Mouse (Mus musculus) embryonic stem cell, embryonic (primary cell): Measurements from ENCODE around the gene Acbd6.

Experiments
- CTCF ChIA-PET, 4 experiments: fragments of 300-600 bp in 2 of 4; fragments of 350-600 bp in 2 of 4; sonication (Branson Sonifier 250); formaldehyde crosslinking; loops; one replicate each; lab custom pipeline; 2022; ENCODE audit warnings: inconsistent platforms in 2 of 4; lab: Charles Lee
- POLR2A ChIA-PET, 4 experiments: fragments of 300-600 bp in 2 of 4; fragments of 350-600 bp in 2 of 4; sonication (Branson Sonifier 250); formaldehyde crosslinking; loops; one replicate each; lab custom pipeline; 2022; ENCODE audit warnings: antibody characterized with exemption in 4 of 4, inconsistent platforms in 1 of 4; lab: Charles Lee

Gene Acbd6

GRCm38 (mm10) chr1:155605391-155606155, 47.7 kb downstream of the Acbd6 start:
- ChIA-PET POLR2A (no interaction called here), CTCF (interaction anchor here in 1 of 4 experiments (0.6 kb wide), 1 partner anchor 259 kb away, joined by 3 read pairs; no protein-coding TSS in a partner anchor)

DNA sequence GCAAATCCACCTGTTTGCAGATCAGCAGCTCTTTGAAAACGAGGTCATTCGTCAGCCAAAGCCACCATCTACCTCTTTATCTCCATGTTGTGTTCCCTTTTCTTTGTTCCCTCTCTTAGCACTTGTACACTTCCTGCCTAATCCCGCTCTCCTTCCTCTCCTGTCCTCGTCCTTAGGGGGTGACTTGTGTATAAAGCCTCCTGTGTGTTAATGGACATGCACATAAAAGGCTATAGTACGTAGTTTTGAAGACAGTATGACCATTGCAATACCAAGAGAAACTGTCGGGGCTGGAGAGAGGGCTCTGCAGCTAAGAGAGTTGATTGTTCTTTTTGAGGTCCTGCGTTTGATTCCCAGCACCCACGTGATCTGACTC, 48.2 kb downstream of the Acbd6 start:
- POLR2A ChIA-PET: no interaction called here
- CTCF ChIA-PET: no interaction called here

GRCm38 (mm10) chr1:155608524-155608923, 50.6 kb downstream of the Acbd6 start:
- ChIA-PET POLR2A (interaction anchor here in 1 of 4 experiments (1.3 to 1.4 kb wide), 2 partner anchors 18 to 273 kb away, joined by 3 read pairs; no protein-coding TSS in a partner anchor), CTCF (no interaction called here)

DNA sequence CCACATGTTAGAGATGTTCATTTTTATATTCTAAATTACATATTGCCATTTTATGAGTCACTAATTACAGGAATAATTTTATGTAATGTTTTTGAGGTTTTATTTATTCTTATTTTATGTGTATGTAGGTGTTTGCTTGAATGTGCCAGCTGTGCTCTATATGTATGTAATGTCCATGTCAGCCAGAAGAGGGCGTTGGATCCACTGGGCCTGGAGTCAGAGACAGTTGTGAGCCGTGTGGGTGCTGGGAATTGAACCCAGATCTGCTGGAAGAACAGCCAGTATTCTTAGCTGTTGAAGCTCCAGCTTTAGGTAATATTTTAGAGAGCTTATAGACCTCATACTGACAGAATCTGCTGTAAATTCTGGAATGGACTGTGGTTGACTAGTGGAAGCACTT, 56.5 kb downstream of the Acbd6 start:
- ChIA-PET POLR2A (interaction anchor here in 1 of 4 experiments (1.1 kb wide), 1 partner anchor 69 kb away, joined by 3 read pairs; no protein-coding TSS in a partner anchor), CTCF (interaction anchor here in 2 of 4 experiments (0.6 to 1.4 kb wide), 2 partner anchors 107 to 537 kb away, joined by 7 to 8 read pairs; no protein-coding TSS in a partner anchor)

- POLR2A ChIA-PET: no interaction called here
- CTCF ChIA-PET: no interaction called here
Measured at GRCm38 (mm10) chr1:155621075-155621474, 63.2 kb downstream of the Acbd6 start.

DNA sequence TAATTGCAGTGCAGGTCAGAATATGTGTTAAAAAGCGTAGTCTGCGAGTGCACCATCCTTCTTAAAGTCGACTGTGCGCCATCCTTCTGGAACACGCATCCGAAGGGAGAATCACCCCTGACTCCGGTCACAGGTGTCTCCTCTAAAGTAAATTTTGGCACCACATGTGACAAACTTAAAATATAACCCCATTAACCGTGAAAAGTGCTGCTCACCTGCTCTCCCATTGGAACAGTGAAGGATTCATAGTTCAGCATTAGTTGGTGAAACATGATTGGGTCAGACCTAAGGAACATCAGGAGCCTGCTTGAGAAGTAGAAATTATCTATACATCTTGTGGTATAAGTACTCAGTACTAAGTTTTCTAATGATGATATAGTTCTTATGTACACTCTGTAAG, 65.3 kb downstream of the Acbd6 start:
- POLR2A ChIA-PET: interaction anchor here in 2 of 4 experiments (0.6 to 0.7 kb wide), 2 partner anchors 78 to 395 kb away, joined by 3 to 4 read pairs; no protein-coding TSS in a partner anchor
- CTCF ChIA-PET: interaction anchor here in 1 of 4 experiments (1.0 kb wide), 1 partner anchor 59 kb away, joined by 3 read pairs; no protein-coding TSS in a partner anchor

GRCm38 (mm10) chr1:155627746-155628145, 69.8 kb downstream of the Acbd6 start:
- ChIA-PET CTCF (no interaction called here), POLR2A (no interaction called here)

DNA sequence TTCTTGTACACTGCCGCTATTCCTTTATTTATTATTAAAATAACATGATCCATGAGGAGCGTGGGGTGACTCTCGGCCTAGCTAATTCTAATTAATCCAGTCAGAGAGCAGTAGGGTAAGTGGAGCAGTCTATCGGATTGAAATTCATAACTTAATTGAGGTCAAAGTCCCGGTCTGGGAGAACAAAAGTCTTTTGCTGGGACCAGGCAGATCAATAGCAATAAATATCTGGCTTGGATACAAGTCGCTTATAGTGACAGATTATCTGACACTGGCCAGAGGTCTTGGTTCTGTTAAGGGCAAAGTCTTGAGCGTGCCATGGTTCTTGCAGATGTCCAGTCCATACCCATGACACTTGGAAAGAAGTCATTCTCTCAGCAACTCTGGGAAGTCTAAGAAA, 78.7 kb downstream of the Acbd6 start:
- CTCF ChIA-PET: no interaction called here
- POLR2A ChIA-PET: no interaction called here

- CTCF ChIA-PET: interaction anchor here in 1 of 4 experiments (0.6 kb wide), 1 partner anchor 33 kb away, joined by 3 read pairs; no protein-coding TSS in a partner anchor
- POLR2A ChIA-PET: interaction anchor here in 2 of 4 experiments (0.9 to 2.2 kb wide), 2 partner anchors 10 to 328 kb away, joined by 3 to 7 read pairs; no protein-coding TSS in a partner anchor
Measured at GRCm38 (mm10) chr1:155645816-155646215, 87.9 kb downstream of the Acbd6 start.

GRCm38 (mm10) chr1:155646345-155647307, 88.7 kb downstream of the Acbd6 start:
- CTCF ChIA-PET: interaction anchor here in 2 of 4 experiments (0.6 kb wide), 3 partner anchors 32 to 640 kb away, joined by 3 to 4 read pairs (median 3); no protein-coding TSS in a partner anchor

GRCm38 (mm10) chr1:155650121-155650846, 92.4 kb downstream of the Acbd6 start:
- ChIA-PET CTCF (no interaction called here), POLR2A (no interaction called here)

More at GRCm38 (mm10) chr1:155646345-155647307, 88.7 kb downstream of the Acbd6 start:
- POLR2A ChIA-PET: interaction anchor here in 2 of 4 experiments (0.9 to 2.2 kb wide), 2 partner anchors 9 to 327 kb away, joined by 3 to 7 read pairs; no protein-coding TSS in a partner anchor

DNA sequence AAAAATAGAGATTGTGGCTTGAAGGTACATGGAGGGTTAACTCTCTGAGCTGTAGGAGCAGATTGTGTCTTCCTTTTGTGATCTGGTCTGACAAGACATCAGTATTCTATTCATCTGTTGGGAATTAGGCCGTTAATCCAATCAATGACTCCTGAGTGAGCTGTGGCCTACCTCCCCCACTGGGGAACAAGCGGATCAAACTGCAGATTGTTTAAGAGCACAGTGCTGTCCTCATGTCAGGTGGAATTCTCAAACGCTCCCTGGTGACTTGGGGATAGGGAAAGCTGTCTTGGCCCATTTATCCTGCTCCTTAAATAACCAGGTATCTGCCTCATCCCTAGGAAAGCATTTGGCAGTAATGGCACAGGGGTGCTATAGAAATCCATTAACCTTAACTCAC, 97.0 kb downstream of the Acbd6 start:
- CTCF ChIA-PET: interaction anchor here in 1 of 4 experiments (0.6 kb wide), 1 partner anchor 135 kb away, joined by 3 read pairs; no protein-coding TSS in a partner anchor
- POLR2A ChIA-PET: interaction anchor here in 1 of 4 experiments (2.2 kb wide), 1 partner anchor 9 kb away, joined by 7 read pairs; no protein-coding TSS in a partner anchor

- POLR2A ChIA-PET: interaction anchor here in 2 of 4 experiments (0.6 to 2.2 kb wide), 3 partner anchors 11 to 464 kb away, joined by 3 to 8 read pairs (median 7); no protein-coding TSS in a partner anchor
- CTCF ChIA-PET: no interaction called here
Measured at GRCm38 (mm10) chr1:155656321-155656720, 98.4 kb downstream of the Acbd6 start.

- ChIA-PET CTCF (no interaction called here), POLR2A (no interaction called here)
Measured at GRCm38 (mm10) chr1:155663994-155664393, 106.1 kb downstream of the Acbd6 start.

- ChIA-PET CTCF (no interaction called here), POLR2A (no interaction called here)
Measured at GRCm38 (mm10) chr1:155675570-155675969, 117.7 kb downstream of the Acbd6 start.

DNA sequence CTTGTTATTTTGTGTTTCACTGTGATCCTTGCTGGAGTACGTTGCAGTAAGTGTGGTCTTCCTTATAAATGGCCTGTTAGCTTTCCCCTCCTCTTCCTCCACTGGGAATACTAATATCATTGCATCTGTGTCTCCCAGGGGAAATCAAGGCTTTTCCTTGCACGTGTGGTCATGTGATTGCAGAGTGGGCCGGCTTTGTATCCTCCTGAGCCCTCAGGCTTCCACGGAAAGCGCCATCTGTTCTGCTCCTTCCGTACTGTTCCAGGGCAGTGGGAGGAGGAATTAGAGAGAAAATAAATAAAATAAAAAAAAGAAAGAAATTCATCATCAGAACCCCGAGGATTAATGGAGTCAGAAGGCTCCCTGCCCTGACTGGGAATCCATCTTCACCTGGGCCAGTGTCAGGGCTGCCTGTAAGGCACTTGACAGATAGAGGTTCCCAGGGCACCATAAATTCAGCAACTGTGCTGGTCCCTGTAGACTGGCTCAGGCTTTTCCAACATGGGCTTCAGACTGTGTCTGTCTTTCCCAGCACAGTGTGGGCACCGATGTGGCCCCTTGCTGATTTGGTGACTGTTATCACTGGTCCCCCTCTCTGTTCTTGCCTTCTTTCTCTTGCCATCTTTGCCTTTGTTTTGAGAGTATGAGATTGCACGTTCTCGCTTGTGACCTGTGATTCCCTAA, 123.3 kb downstream of the Acbd6 start:
- CTCF ChIA-PET: no interaction called here

GRCm38 (mm10) chr1:155686816-155687215, 128.9 kb downstream of the Acbd6 start:
- ChIA-PET CTCF (no interaction called here), POLR2A (no interaction called here)

More for the DNA sequence above, 123.3 kb downstream of the Acbd6 start:
- POLR2A ChIA-PET: no interaction called here

- ChIA-PET CTCF (no interaction called here), POLR2A (no interaction called here)
Measured at GRCm38 (mm10) chr1:155689141-155689540, 131.2 kb downstream of the Acbd6 start.
